Mouse (Mus musculus): ENCODE data around the gene Map10. TPM values are rescaled to one million over a fixed set of nuclear protein-coding genes. Genes with fewer than 3 reads are reported as not detected.

Map10 gene
- polyA plus RNA-seq, 1 experiment from 2014 or later, result 9.8 TPM

- 58% methylated on average over 4 of the region's 4 CpGs for WGBS
- no peaks in the 10 kb centered on the region for H3K4me1 ChIP-seq (replicated peaks; ENCODE audit: control insufficient read depth, insufficient read depth, low read length)
- H3K9ac ChIP-seq (ENCODE audit: low read length), result no peak overlapping the region
- no peaks in the 10 kb centered on the region for H3K27me3 ChIP-seq (ENCODE audit: control insufficient read depth, insufficient read depth, low read length)
- ATAC-seq (replicated peaks; ENCODE audit: low FRiP score), result no peak
- no peak for DNase-seq (ENCODE audit: low spot score)
- H3K27ac ChIP-seq (ENCODE audit: low read depth, low read length), result no peak overlapping the region
- no peaks in the 10 kb centered on the region for H3K9me3 ChIP-seq (ENCODE audit: control insufficient read depth, low read length)
- H3K4me3 ChIP-seq (ENCODE audit: low read depth, low read length), result no peak overlapping the region
- H3K4me2 ChIP-seq (ENCODE audit: low read depth, low read length, severe bottlenecking), result no peak overlapping the region
- no peaks in the 10 kb centered on the region for H3K36me3 ChIP-seq (ENCODE audit: control insufficient read depth, insufficient read depth, low read length)
Observed at GRCm38 (mm10) chr8:125716211-125716610, 46.6 kb downstream of the Map10 start.

DNA sequence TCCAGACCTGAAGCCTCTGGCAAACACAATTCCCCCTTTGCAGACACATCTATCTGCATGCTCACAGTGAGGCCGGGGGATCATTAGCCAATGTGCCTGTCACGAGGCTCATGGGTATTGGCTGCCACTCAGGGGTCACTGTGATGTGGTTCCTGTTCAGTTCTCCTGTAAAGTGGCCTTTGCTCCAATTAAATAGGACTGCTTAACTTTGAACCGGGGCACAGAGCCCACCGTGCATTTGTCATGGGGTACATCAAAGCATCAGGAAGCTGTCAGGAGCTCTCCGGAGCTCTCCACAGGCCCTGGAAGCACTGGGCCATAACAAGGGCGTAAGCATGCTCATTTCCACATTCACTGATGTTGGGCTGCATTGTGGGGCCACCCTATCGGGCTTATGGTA, 47.0 kb downstream of the Map10 start:
- no peak overlapping the region for H3K9ac ChIP-seq (ENCODE audit: low read length)
- 45% methylated on average over 7 of the region's 7 CpGs for whole genome bisulfite sequencing
- no peaks in the 10 kb centered on the region for H3K27me3 ChIP-seq (ENCODE audit: control insufficient read depth, insufficient read depth, low read length)
- no peak overlapping the region for H3K27ac ChIP-seq (ENCODE audit: low read depth, low read length)
- H3K4me3 ChIP-seq (ENCODE audit: low read depth, low read length), result no peak overlapping the region
- ATAC-seq (replicated peaks; ENCODE audit: low FRiP score) (no peak), DNase-seq (ENCODE audit: low spot score) (no peak)
- H3K9me3 ChIP-seq (ENCODE audit: control insufficient read depth, low read length), result no peaks in the 10 kb centered on the region
- H3K4me1 ChIP-seq (replicated peaks; ENCODE audit: control insufficient read depth, insufficient read depth, low read length), result no peaks in the 10 kb centered on the region
- H3K4me2 ChIP-seq (ENCODE audit: low read depth, low read length, severe bottlenecking), result no peak overlapping the region
- H3K36me3 ChIP-seq (ENCODE audit: control insufficient read depth, insufficient read depth, low read length), result no peaks in the 10 kb centered on the region

- Histone ChIP-seq H3K27ac (ENCODE audit: low read depth, low read length) (no peak overlapping the region), H3K9ac (ENCODE audit: low read length) (no peak overlapping the region), H3K4me1 (replicated peaks; ENCODE audit: control insufficient read depth, insufficient read depth, low read length) (no peaks in the 10 kb centered on the region), H3K4me3 (ENCODE audit: low read depth, low read length) (no peak overlapping the region), H3K9me3 (ENCODE audit: control insufficient read depth, low read length) (no peaks in the 10 kb centered on the region), H3K36me3 (ENCODE audit: control insufficient read depth, insufficient read depth, low read length) (no peaks in the 10 kb centered on the region), H3K27me3 (ENCODE audit: control insufficient read depth, insufficient read depth, low read length) (no peaks in the 10 kb centered on the region), H3K4me2 (ENCODE audit: low read depth, low read length, severe bottlenecking) (no peak overlapping the region)
- 64% methylated on average over 4 of the region's 4 CpGs for WGBS
- no peak for DNase-seq (ENCODE audit: low spot score)
- ATAC-seq (replicated peaks; ENCODE audit: low FRiP score), result no peak
Observed at GRCm38 (mm10) chr8:125718914-125719313, 49.3 kb downstream of the Map10 start.

DNA sequence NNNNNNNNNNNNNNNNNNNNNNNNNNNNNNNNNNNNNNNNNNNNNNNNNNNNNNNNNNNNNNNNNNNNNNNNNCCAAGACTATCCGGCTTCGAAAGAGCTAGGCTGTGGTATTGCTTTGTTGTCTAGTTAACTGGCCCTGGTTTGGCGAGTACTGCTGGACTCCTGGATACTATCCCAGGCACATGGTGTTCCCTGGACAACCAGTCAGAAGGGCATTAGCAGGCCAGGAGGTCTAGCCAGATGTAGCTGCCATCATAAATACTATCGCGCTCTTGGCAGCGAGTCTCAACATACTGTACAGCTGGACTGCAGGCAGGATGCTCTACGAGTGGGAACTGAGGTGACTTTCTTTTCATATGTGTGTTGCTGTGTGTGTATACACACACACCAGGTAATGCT, 53.1 kb downstream of the Map10 start:
- Histone ChIP-seq H3K4me2 (ENCODE audit: low read depth, low read length, severe bottlenecking) (no peak overlapping the region), H3K36me3 (ENCODE audit: control insufficient read depth, insufficient read depth, low read length) (no peaks in the 10 kb centered on the region), H3K27me3 (ENCODE audit: control insufficient read depth, insufficient read depth, low read length) (no peaks in the 10 kb centered on the region), H3K4me1 (replicated peaks; ENCODE audit: control insufficient read depth, insufficient read depth, low read length) (no peaks in the 10 kb centered on the region), H3K9ac (ENCODE audit: low read length) (no peak overlapping the region), H3K27ac (ENCODE audit: low read depth, low read length) (no peak overlapping the region), H3K4me3 (ENCODE audit: low read depth, low read length) (no peak overlapping the region), H3K9me3 (ENCODE audit: control insufficient read depth, low read length) (no peaks in the 10 kb centered on the region)
- DNase-seq (ENCODE audit: low spot score) (no peak), ATAC-seq (replicated peaks; ENCODE audit: low FRiP score) (no peak)
- 96% methylated on average over 7 of the region's 7 CpGs for WGBS

Other genes with a start within 250 kb of the Map10 start
- gene Sipa1l2, start 100.0 kb upstream of the Map10 start, polyA plus RNA-seq (2014; fragmentation: Nextera tagmentation; extraction: Ambion mirVana), result 19.9 and 23.3 TPM in 2 replicates
- 16.4 and 16.5 TPM in 2 replicates for gene Ntpcr, start 60.1 kb downstream of the Map10 start, polyA plus RNA-seq (2014; fragmentation: Nextera tagmentation; extraction: Ambion mirVana)
- gene Pcnx2, start 228.5 kb downstream of the Map10 start, polyA plus RNA-seq (2014; fragmentation: Nextera tagmentation; extraction: Ambion mirVana), result 0.48 and 0.60 TPM in 2 replicates
- gene Map3k21, start 240.6 kb downstream of the Map10 start, polyA plus RNA-seq (2014; fragmentation: Nextera tagmentation; extraction: Ambion mirVana), result 0.08 TPM in 1 of 2 replicates, not detected in the other